Mouse (Mus musculus) gastrocnemius, adult 2 months (tissue): Measurements from ENCODE around the gene Wdfy1. TPM values are rescaled to one million over a fixed set of nuclear protein-coding genes. Genes with fewer than 3 reads are reported as not detected.

Experiments
- DNase-seq: peaks from one replicate; pipeline ENCODE4 v3.0.0; 2022
- H3K27ac ChIP-seq: fragments of 200-600 bp; 2 replicates; pipeline ENCODE4 v1.8.1; 2022; ENCODE audit warnings: mild to moderate bottlenecking
- H3K4me3 ChIP-seq: fragments of 200-600 bp; 2 replicates; pipeline ENCODE4 v1.8.1; 2022; ENCODE audit warnings: mild to moderate bottlenecking, moderate library complexity
- CTCF ChIP-seq: fragments of 200-600 bp; IDR thresholded peaks from 2 replicates; pipeline ENCODE4 v1.8.1; 2022; ENCODE audit warnings: antibody characterized with exemption, mild to moderate bottlenecking, moderate library complexity
- intact Hi-C: fragments of 180-260 bp; cut with DNase I; formaldehyde crosslinking; loops from one replicate; pipeline ENCODE4 v1.15.1; 2025
- total RNA-seq, 2 experiments: library from RNA; stranded (reverse); gene quantifications; 2 replicates each; pipeline ENCODE4 v1.2.3; 2021

Gene Wdfy1
- total RNA-seq, 2 experiments from 2014 or later: 10.9 to 11.5 TPM

DNA sequence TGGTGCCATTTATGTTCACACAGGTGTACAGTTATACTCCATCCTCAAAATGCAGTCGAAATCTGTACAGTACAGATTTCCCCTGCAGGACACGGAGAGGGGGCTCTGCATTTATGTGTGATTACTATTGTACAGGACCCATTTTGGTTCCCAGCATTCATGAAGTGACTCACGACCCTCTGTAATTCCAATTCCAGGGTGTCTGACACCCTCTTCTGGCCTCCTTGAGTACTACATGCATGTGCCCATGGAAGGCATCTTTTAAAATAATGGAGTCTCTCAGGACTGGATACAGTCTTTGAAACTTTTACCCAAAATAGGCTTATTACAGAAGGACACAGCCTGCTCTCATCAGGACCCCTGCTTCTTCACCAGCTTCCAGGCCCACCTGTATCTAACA, 6.5 kb upstream of the Wdfy1 start:
- intact Hi-C loops: no loop called here
- peak; percentile 59 for TF ChIP-seq CTCF
- no peak overlapping the region for H3K4me3 ChIP-seq
- no peak overlapping the region for H3K27ac ChIP-seq
- no peak for DNase-seq

DNA sequence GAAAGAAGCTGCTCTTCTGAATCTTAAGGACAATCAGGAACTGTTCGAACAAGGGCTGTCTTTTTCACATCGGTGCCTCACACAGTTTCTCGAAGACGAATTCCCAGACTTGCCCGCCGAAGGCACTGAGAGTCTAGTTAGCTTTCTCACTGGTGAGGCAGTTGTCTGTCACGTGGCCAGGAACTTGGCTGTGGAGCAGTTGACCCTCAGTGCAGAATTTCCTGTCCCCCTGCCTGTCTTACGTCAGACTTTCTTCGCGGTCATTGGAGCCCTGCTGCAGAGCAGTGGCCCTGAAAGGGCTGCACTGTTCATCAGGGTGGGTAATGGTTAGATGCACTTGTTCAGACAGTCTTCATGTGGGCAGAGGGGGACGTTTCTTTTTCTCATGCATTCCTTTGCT, 2.1 kb upstream of the Wdfy1 start:
- H3K27ac ChIP-seq: no peak overlapping the region
- intact Hi-C loops: loop anchor here (10.0 kb wide), 1 partner anchor 567 kb away; the partner anchor contains the start of gene Cul3
- H3K4me3 ChIP-seq: no peak overlapping the region
- TF ChIP-seq CTCF: no peak
- DNase-seq: no peak

DNA sequence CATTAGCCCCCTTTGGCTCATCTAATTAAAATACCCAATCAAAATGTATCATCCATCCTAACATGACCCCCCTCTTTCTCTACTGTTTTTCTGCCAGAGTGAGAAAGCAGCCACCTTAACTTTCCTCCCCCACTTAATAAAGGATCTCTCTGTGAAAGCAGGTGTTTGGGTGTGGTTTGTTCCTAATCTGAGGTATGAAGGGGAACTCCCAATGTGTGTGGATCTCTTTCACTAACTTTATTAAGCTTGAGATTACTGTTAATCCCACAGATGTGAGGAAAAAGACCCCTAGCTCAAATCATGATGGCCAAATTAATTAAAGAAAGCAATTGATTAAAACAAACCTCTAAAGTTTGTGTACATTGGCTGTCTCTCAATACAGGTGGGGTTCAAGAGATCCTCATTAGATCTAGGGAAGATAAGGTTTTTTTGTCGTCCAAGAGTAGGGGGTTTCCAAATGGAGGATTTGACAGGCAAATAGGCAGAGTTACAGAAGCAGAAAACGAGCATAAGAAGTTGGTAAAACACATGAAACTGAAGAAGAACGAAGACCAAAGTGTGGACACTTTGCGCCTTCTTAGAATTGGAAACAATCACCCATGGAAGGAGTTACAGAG, 1.7 kb downstream of the Wdfy1 start:
- intact Hi-C loops: loop anchor here (10.0 kb wide), 1 partner anchor 571 kb away; the partner anchor contains the start of gene Cul3
- no peak overlapping the region for H3K4me3 ChIP-seq
- TF ChIP-seq CTCF: no peak
- no peak for DNase-seq
- H3K27ac ChIP-seq: no peak overlapping the region

DNA sequence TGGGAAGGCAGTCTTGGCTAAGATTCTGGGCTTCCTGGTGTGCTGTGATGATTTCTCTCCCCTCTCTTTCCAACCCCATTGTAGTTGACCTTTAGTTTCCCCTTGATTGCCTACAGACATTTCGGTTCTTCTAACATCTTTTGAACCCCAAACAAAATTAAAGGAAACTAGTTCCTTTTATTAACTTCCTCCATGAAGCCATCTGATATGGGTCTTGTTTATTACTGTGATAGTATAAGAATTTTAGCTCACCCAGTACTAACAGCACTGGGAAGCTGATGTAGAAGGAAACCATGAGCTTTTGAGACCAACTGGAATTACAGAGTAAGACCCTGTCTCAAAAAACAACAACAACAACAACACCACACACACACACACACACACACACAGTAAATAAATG, 7.7 kb downstream of the Wdfy1 start:
- no peak for DNase-seq
- Histone ChIP-seq H3K27ac (no peak overlapping the region), H3K4me3 (no peak overlapping the region)
- TF ChIP-seq CTCF: no peak
- intact Hi-C loops: no loop called here

DNA sequence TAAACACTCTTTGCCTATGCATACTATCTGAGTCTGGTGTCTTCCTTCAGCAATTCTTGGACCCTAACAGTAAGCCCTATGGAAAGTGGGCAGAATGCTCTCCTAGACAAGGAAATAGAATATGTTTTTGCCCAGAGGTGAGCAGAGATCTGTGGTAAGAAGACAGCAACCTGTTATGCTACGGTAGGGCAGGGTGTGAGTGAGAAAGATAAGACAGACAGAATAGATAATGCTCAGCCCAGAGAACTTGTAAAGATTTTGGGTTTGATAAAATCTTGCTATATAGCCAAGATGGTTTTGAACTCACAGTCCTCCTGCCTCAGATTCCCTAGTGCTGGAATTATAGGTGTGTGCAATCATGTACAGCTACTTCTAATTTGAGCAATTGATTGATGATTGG, 11.5 kb downstream of the Wdfy1 start:
- Histone ChIP-seq H3K27ac (no peak overlapping the region), H3K4me3 (no peak overlapping the region)
- DNase-seq: no peak
- TF ChIP-seq CTCF: no peak
- intact Hi-C loops: loop anchor here (5.0 kb wide), 1 partner anchor 52 kb away; no protein-coding TSS in a partner anchor

DNA sequence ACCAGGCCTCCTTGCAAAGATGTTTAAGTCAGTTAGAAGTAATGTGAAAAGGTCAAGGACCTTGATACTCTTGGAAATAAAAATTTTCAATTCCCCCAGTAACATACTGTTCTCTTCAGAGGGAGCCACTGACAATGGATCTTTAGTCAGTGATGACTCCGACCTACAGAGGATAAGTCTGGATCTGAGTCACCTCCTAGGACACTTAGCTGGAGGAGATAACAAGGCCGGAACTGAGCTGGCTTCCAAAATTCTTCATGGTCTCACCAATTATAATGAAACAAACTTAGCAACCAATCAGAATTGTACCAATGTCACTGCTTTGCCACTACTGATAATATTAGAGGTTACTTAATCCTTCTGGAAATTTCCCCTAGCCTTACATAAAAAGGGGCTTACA, 11.9 kb downstream of the Wdfy1 start:
- intact Hi-C loops: loop anchor here (5.0 kb wide), 1 partner anchor 52 kb away; no protein-coding TSS in a partner anchor
- Histone ChIP-seq H3K27ac (no peak overlapping the region), H3K4me3 (no peak overlapping the region)
- DNase-seq: no peak
- TF ChIP-seq CTCF: no peak

DNA sequence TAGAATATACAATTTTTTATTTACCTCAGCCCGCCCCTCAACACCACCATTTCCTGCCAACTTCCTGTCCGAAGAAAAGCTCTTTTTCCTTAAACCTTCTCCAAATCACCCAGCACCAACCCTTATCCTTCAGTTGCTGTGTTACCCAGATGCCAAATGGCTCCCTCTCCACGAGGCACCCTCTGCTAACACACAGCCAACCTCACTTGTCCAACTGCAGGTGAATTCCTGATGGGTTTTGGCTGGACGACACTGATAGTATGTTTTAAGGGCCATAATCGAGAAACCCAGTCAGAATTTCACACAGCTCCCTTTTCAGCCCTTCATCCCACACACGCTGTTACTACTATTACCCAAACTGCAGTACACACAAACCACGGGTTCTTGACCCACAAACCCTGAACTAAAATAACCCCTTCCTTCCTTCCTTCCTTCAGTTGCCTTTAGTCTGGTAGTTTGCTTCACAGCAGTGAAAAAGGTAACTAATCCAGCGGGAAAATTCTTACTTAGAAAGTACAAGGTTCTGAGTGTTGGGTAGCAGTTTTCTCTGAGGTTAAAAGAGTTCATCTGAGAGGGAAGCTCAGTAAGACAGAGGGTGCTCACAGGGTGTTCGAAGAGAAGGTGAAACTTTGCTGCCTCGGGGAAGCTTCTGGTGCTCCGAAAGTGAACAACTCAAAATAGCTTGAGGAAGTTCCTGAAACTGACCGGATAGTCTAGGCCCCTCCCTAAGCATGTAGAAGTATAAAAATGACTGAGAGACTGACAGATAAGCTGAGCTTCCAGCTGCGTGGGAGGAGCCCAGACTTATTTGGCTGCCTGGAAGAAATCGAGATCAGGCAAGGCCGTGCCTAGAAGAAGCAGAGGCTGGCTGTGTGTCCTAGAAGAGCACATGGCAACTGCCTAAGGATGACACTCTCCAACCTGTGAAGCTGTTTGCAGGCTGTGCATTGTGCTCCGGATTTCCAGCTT, 13.4 kb downstream of the Wdfy1 start:
- peak overlapping the region; percentile 100 for H3K4me3 ChIP-seq
- peak overlapping the region; percentile 97 for H3K27ac ChIP-seq
- intact Hi-C loops: loop anchor here (5.0 kb wide), 1 partner anchor 50 kb away; no protein-coding TSS in a partner anchor
- no peak for DNase-seq
- no peak for TF ChIP-seq CTCF

DNA sequence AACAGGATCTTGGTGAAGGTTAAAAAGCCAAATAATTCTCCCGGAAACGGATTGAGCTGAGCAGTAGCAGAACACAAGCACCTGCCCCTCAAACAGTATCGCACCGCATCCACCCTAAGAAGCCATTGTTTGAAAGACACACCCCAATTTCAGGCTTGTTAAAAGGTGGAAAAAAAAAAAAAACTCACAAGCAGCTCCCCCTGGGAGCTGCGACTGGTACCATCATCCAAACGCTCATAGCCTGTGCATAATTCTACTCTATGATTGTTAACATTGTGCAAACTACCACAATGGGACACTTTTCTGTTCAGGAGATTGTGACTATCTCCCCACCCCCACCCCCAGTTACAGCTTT, 14.0 kb downstream of the Wdfy1 start:
- no peak for TF ChIP-seq CTCF
- no peak for DNase-seq
- intact Hi-C loops: loop anchor here (5.0 kb wide), 1 partner anchor 50 kb away; no protein-coding TSS in a partner anchor
- peak overlapping the region; percentile 97 for H3K27ac ChIP-seq
- H3K4me3 ChIP-seq: peak overlapping the region; percentile 100

DNA sequence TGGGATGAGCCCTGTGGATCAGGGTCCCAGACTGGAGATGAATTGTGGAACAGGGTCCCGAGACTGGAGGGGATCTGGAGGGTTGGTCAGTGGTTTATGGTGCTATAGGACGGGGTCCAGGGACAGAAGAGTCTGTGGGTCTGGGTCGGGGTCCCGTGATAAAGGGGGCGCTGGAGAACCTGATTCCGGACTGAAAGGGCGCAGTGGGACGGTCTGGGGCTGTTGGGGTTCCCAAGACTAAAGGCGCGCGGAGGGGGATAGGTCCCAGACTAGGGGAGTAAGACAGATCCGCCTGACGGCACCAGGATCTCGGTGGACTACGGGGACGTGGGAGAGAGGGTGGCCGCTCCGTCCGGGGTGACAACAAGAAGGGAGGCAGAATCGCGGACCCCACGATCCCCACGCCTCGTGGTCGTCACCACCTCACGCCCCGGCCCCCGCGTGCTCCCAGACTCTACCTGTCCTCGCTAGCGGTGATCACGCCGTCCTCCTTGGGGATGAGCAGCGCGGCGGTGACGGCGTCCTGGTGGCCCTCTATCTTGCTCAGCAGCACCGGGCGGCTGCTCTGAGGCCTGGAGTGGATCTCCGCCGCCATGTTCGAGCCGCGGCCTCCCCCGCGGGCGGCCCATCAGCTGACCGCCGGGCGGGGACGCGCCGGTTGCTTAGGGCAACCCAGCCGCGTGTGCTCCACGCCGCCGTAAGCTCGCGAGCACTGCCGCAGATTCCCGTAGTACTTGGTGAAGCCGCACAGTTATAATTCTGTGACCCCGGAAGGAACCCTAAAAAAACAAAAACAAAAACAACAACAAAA, 14.6 kb downstream of the Wdfy1 start:
- peak overlapping the region; percentile 97 for H3K27ac ChIP-seq
- intact Hi-C loops: loop anchor here (5.0 kb wide), 1 partner anchor 49 kb away; no protein-coding TSS in a partner anchor
- peak overlapping the region; percentile 100 for H3K4me3 ChIP-seq
- DNase-seq: peak; percentile 91
- TF ChIP-seq CTCF: no peak

DNA sequence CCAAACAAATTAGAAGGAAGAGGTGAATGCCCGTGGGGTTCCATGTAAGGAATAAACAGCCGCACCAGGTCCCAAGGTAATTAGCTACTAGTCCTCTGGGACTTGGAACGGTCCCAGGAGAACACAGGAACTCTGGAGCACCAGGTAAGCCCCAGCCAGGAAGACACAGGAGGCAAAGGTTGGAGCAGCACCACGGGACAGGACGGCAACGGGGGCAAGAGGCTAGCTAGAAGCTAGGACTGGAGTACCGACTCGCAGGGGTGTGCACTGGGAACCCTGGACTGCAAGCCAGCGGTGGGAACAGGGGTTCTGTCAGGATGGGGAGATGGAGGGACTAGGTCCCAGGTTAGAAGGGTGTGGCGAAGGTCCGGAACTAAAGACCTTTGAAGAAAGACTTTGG, 15.3 kb downstream of the Wdfy1 start:
- no peak for TF ChIP-seq CTCF
- Histone ChIP-seq H3K4me3 (peak overlapping the region; percentile 100), H3K27ac (peak overlapping the region; percentile 97)
- DNase-seq: no peak
- intact Hi-C loops: loop anchor here (5.0 kb wide), 1 partner anchor 48 kb away; no protein-coding TSS in a partner anchor

DNA sequence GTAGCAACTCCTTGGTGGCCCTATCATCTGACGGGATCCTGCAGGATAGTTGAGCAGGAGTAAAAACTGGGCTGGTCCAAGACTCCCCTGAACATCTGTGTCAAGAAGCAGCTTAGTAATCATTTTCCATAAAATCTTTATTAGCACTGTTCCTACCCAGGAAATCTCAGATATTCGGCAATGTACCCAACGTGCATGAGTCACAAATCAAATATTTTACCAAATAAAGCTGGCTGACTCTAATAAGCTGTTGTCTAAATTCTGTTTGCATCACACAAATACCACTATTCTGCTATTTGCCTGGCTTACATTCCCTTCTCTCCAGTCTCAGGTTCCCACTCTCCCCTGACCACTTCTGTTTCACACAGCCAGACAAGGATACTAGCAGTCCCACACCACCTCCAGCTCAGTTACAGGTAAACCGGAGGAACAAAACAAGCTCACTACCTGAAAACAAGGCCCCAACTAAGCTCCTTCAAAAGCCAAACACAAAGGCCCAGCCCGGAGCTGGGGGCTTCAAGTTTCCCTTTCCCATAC, 16.4 kb downstream of the Wdfy1 start:
- no peak for TF ChIP-seq CTCF
- intact Hi-C loops: no loop called here
- no peak for DNase-seq
- H3K27ac ChIP-seq: peak overlapping the region; percentile 97
- H3K4me3 ChIP-seq: peak overlapping the region; percentile 100

DNA sequence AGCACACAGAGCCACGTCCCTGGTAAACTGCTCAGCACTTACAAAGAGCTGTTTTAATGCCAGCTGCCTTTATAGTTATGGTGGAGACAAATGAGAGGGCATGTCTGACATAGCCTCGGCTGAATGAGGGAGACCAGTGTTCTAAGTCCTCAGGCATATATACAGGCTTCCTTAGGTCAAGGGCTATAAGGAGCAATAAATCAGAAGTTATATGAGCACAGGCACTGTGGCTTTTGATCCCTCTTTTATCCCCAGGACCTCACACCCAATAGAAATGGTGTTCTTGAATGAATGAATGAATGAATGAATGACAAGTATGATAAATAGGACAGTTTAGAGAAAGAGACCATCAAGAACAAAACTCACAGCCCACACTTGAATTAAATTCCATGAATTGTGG, 16.9 kb downstream of the Wdfy1 start:
- DNase-seq: no peak
- intact Hi-C loops: no loop called here
- no peak for TF ChIP-seq CTCF
- Histone ChIP-seq H3K4me3 (no peak overlapping the region), H3K27ac (peak overlapping the region; percentile 97)
